Mouse (Mus musculus): ENCODE data around the gene Myo9a.

GRCm38 (mm10) chr9:59953556-59953955 is 202.9 kb downstream of the Myo9a start:
- no peak for TF ChIP-seq GATA1 (IDR thresholded peaks at IDR 0.05; ENCODE audit: borderline replicate concordance, low read length)
- TF ChIP-seq FLI1 (IDR thresholded peaks at IDR 0.05; ENCODE audit: low read length): no peak
